Mouse (Mus musculus): ENCODE data around the gene Med25. TPM values are rescaled to one million over a fixed set of nuclear protein-coding genes. Genes with fewer than 3 reads are reported as not detected.

Gene Med25
- 52.6 and 59.5 TPM in 2 replicates for polyA plus RNA-seq (2014; fragmentation: Nextera tagmentation; extraction: Ambion mirVana)

GRCm38 (mm10) chr7:44892276-44892921, at the start of gene Med25:
Gene Med25 (minus strand): TSS chr7:44892712.
- ATAC-seq (ENCODE audit: insufficient number of reproducible peaks, insufficient read depth, low FRiP score, low read depth): peak; percentile 56
- peaks cover 26 to 55% of the 10 kb centered on the region in 2 experiments for H3K4me1 ChIP-seq (ENCODE audit: control insufficient read depth in 2 of 2, insufficient read depth in 2 of 2, low read length in 2 of 2)

GRCm38 (mm10) chr7:44938680-44939079, 46.2 kb upstream of the Med25 start:
- Histone ChIP-seq H3K27me3 (ENCODE audit: control insufficient read depth, insufficient read depth, low read length) (no peaks in the 10 kb centered on the region), H3K9me3 (ENCODE audit: control insufficient read depth, low read length) (peaks cover 9% of the 10 kb centered on the region; the same call in 1 of the 2 replicates), H3K4me3 (ENCODE audit: control insufficient read depth in 1 of 2, insufficient read depth in 1 of 2, low read depth in 1 of 2, low read length in 2 of 2) (no peak overlapping the region), H3K36me3 (ENCODE audit: control insufficient read depth, insufficient read depth, low read length) (no peaks in the 10 kb centered on the region), H3K4me2 (ENCODE audit: low read length) (no peak overlapping the region), H3K27ac (replicated peaks in 1 of 2; ENCODE audit: control insufficient read depth in 1 of 2, insufficient read depth in 1 of 2, low read depth in 2 of 2, low read length in 2 of 2) (no peak overlapping the region), H3K4me1 (ENCODE audit: control insufficient read depth in 2 of 2, insufficient read depth in 2 of 2, low read length in 2 of 2) (no peaks in the 10 kb centered on the region), H3K9ac (ENCODE audit: low read length) (no peak overlapping the region)
- no peak for ATAC-seq (ENCODE audit: insufficient number of reproducible peaks, insufficient read depth, low FRiP score, low read depth)
- 84% methylated on average over 4 of the region's 4 CpGs for WGBS

More at GRCm38 (mm10) chr7:44892276-44892921, at the start of gene Med25:
- Histone ChIP-seq H3K4me2 (ENCODE audit: low read length) (peak within 1 kb of the TSS; percentile 89), H3K27ac (replicated peaks in 1 of 2; ENCODE audit: control insufficient read depth in 1 of 2, insufficient read depth in 1 of 2, low read depth in 2 of 2, low read length in 2 of 2) (peak within 1 kb of the TSS; percentile 87 to 93), H3K9me3 (ENCODE audit: control insufficient read depth, low read length) (no peaks in the 10 kb centered on the region), H3K27me3 (ENCODE audit: control insufficient read depth, insufficient read depth, low read length) (no peaks in the 10 kb centered on the region), H3K9ac (ENCODE audit: low read length) (peak within 1 kb of the TSS; percentile 85), H3K4me3 (ENCODE audit: control insufficient read depth in 1 of 2, insufficient read depth in 1 of 2, low read depth in 1 of 2, low read length in 2 of 2) (peak within 1 kb of the TSS; percentile 64 to 75), H3K36me3 (ENCODE audit: control insufficient read depth, insufficient read depth, low read length) (peaks cover 23% of the 10 kb centered on the region)
- under 1% methylated on average over 56 of the region's 56 CpGs for WGBS

- Histone ChIP-seq H3K4me3 (ENCODE audit: control insufficient read depth in 1 of 2, insufficient read depth in 1 of 2, low read depth in 1 of 2, low read length in 2 of 2) (peak within 1 kb of the TSS; percentile 74 to 100), H3K9me3 (ENCODE audit: control insufficient read depth, low read length) (no peaks in the 10 kb centered on the region), H3K4me1 (ENCODE audit: control insufficient read depth in 2 of 2, insufficient read depth in 2 of 2, low read length in 2 of 2) (peaks cover 5 to 20% of the 10 kb centered on the region in 2 experiments), H3K9ac (ENCODE audit: low read length) (peak within 1 kb of the TSS; percentile 98), H3K27ac (replicated peaks in 1 of 2; ENCODE audit: control insufficient read depth in 1 of 2, insufficient read depth in 1 of 2, low read depth in 2 of 2, low read length in 2 of 2) (peak within 1 kb of the TSS; percentile 85 to 89), H3K27me3 (ENCODE audit: control insufficient read depth, insufficient read depth, low read length) (no peaks in the 10 kb centered on the region), H3K36me3 (ENCODE audit: control insufficient read depth, insufficient read depth, low read length) (peaks cover 15% of the 10 kb centered on the region), H3K4me2 (ENCODE audit: low read length) (peak within 1 kb of the TSS; percentile 72)
- WGBS: under 1% methylated on average over 84 of the region's 84 CpGs
- ATAC-seq (ENCODE audit: insufficient number of reproducible peaks, insufficient read depth, low FRiP score, low read depth): peak; percentile 100
Observed at GRCm38 (mm10) chr7:44929204-44930151, 37.0 kb upstream of the Med25 start, which contains the start of gene Ap2a1. Gene Ap2a1 (minus strand): TSS chr7:44929496.

- H3K4me1 ChIP-seq (ENCODE audit: control insufficient read depth in 2 of 2, insufficient read depth in 2 of 2, low read length in 2 of 2): peaks cover 5 to 20% of the 10 kb centered on the region in 2 experiments
- H3K4me2 ChIP-seq (ENCODE audit: low read length): peak overlapping the region; percentile 72
- no peaks in the 10 kb centered on the region for H3K27me3 ChIP-seq (ENCODE audit: control insufficient read depth, insufficient read depth, low read length)
- peaks cover 24% of the 10 kb centered on the region for H3K36me3 ChIP-seq (ENCODE audit: control insufficient read depth, insufficient read depth, low read length)
- H3K9me3 ChIP-seq (ENCODE audit: control insufficient read depth, low read length): no peaks in the 10 kb centered on the region
- no peak for ATAC-seq (ENCODE audit: insufficient number of reproducible peaks, insufficient read depth, low FRiP score, low read depth)
- WGBS: 0% methylated on average over 1 of the region's 1 CpGs
- peak overlapping the region; percentile 98 for H3K9ac ChIP-seq (ENCODE audit: low read length)
- peak overlapping the region; percentile 74 to 100 for H3K4me3 ChIP-seq (ENCODE audit: control insufficient read depth in 1 of 2, insufficient read depth in 1 of 2, low read depth in 1 of 2, low read length in 2 of 2)
- H3K27ac ChIP-seq (replicated peaks in 1 of 2; ENCODE audit: control insufficient read depth in 1 of 2, insufficient read depth in 1 of 2, low read depth in 2 of 2, low read length in 2 of 2): peak overlapping the region; percentile 56 to 82; a peak in 3 of 4 replicates
Observed at GRCm38 (mm10) chr7:44928570-44928969, 36.1 kb upstream of the Med25 start.

GRCm38 (mm10) chr7:44925468-44925867, 33.0 kb upstream of the Med25 start:
- Histone ChIP-seq H3K4me1 (ENCODE audit: control insufficient read depth in 2 of 2, insufficient read depth in 2 of 2, low read length in 2 of 2) (peaks cover 5 to 19% of the 10 kb centered on the region in 2 experiments), H3K9ac (ENCODE audit: low read length) (no peak overlapping the region), H3K9me3 (ENCODE audit: control insufficient read depth, low read length) (no peaks in the 10 kb centered on the region), H3K4me2 (ENCODE audit: low read length) (no peak overlapping the region), H3K36me3 (ENCODE audit: control insufficient read depth, insufficient read depth, low read length) (peaks cover 50% of the 10 kb centered on the region), H3K4me3 (ENCODE audit: control insufficient read depth in 1 of 2, insufficient read depth in 1 of 2, low read depth in 1 of 2, low read length in 2 of 2) (no peak overlapping the region), H3K27ac (replicated peaks in 1 of 2; ENCODE audit: control insufficient read depth in 1 of 2, insufficient read depth in 1 of 2, low read depth in 2 of 2, low read length in 2 of 2) (no peak overlapping the region), H3K27me3 (ENCODE audit: control insufficient read depth, insufficient read depth, low read length) (no peaks in the 10 kb centered on the region)
- 75% methylated on average over 3 of the region's 3 CpGs for WGBS
- ATAC-seq (ENCODE audit: insufficient number of reproducible peaks, insufficient read depth, low FRiP score, low read depth): no peak

- H3K4me3 ChIP-seq (ENCODE audit: control insufficient read depth in 1 of 2, insufficient read depth in 1 of 2, low read depth in 1 of 2, low read length in 2 of 2): no peak overlapping the region
- ATAC-seq (ENCODE audit: insufficient number of reproducible peaks, insufficient read depth, low FRiP score, low read depth): no peak
- H3K27ac ChIP-seq (replicated peaks in 1 of 2; ENCODE audit: control insufficient read depth in 1 of 2, insufficient read depth in 1 of 2, low read depth in 2 of 2, low read length in 2 of 2): no peak overlapping the region
- H3K4me1 ChIP-seq (ENCODE audit: control insufficient read depth in 2 of 2, insufficient read depth in 2 of 2, low read length in 2 of 2): peaks cover 4 to 13% of the 10 kb centered on the region in 2 experiments; a peak in 3 of 4 replicates
- H3K36me3 ChIP-seq (ENCODE audit: control insufficient read depth, insufficient read depth, low read length): peaks cover 59% of the 10 kb centered on the region
- no peaks in the 10 kb centered on the region for H3K9me3 ChIP-seq (ENCODE audit: control insufficient read depth, low read length)
- no peaks in the 10 kb centered on the region for H3K27me3 ChIP-seq (ENCODE audit: control insufficient read depth, insufficient read depth, low read length)
- no peak overlapping the region for H3K4me2 ChIP-seq (ENCODE audit: low read length)
- H3K9ac ChIP-seq (ENCODE audit: low read length): no peak overlapping the region
Observed at GRCm38 (mm10) chr7:44922530-44922929, 30.0 kb upstream of the Med25 start.

- no peaks in the 10 kb centered on the region for H3K9me3 ChIP-seq (ENCODE audit: control insufficient read depth, low read length)
- no peak overlapping the region for H3K9ac ChIP-seq (ENCODE audit: low read length)
- H3K36me3 ChIP-seq (ENCODE audit: control insufficient read depth, insufficient read depth, low read length): peaks cover 63% of the 10 kb centered on the region
- H3K27me3 ChIP-seq (ENCODE audit: control insufficient read depth, insufficient read depth, low read length): no peaks in the 10 kb centered on the region
- ATAC-seq (ENCODE audit: insufficient number of reproducible peaks, insufficient read depth, low FRiP score, low read depth): no peak
- H3K27ac ChIP-seq (replicated peaks in 1 of 2; ENCODE audit: control insufficient read depth in 1 of 2, insufficient read depth in 1 of 2, low read depth in 2 of 2, low read length in 2 of 2): no peak overlapping the region
- WGBS: 90% methylated on average over 5 of the region's 5 CpGs
- peaks cover 7 to 20% of the 10 kb centered on the region in 2 experiments for H3K4me1 ChIP-seq (ENCODE audit: control insufficient read depth in 2 of 2, insufficient read depth in 2 of 2, low read length in 2 of 2)
- no peak overlapping the region for H3K4me2 ChIP-seq (ENCODE audit: low read length)
- H3K4me3 ChIP-seq (ENCODE audit: control insufficient read depth in 1 of 2, insufficient read depth in 1 of 2, low read depth in 1 of 2, low read length in 2 of 2): no peak overlapping the region
Observed at GRCm38 (mm10) chr7:44919127-44919526, 26.6 kb upstream of the Med25 start.

Measured in heart, embryonic 14.5 days (tissue).